Mouse (Mus musculus) large intestine, adult 2 months (tissue): ENCODE data around the gene Mospd2. TPM values are rescaled to one million over a fixed set of nuclear protein-coding genes. Genes with fewer than 3 reads are reported as not detected.

Experiments
- DNase-seq: peaks from one replicate; pipeline ENCODE4 v3.0.0-alpha.2; 2012; ENCODE audit warnings: low read depth, low spot score
- WGBS: fragments of 180-500 bp; shearing (Covaris S2); methylation state at CpG from one replicate; pipeline ENCODE4 v1.1.7; 2018; 5-methylcytosine and 5-hydroxymethylcytosine counted together
- polyA plus RNA-seq: library from polyadenylated mRNA; depleted of rRNA; stranded (reverse); fragments of >200 nt; gene quantifications from 2 replicates; pipeline ENCODE4 v1.2.3, GENCODE M21; 2012; rRNA removed

The Mospd2 gene
- 2.9 and 3.4 TPM in 2 replicates for polyA plus RNA-seq

- peak; percentile 51 for DNase-seq
Observed at GRCm38 (mm10) chrX:164980193-164980775, at the start of gene Mospd2, which contains the start of gene Fancb. Gene Mospd2 (minus strand): TSS chrX:164980375. Gene Fancb (plus strand): TSS chrX:164980592.

GRCm38 (mm10) chrX:165004779-165005324 lies 24.7 kb upstream of the Mospd2 start, which contains the start of gene Gm17604:
Gene Gm17604 (minus strand): TSS chrX:165004829.
- no peak for DNase-seq

More at GRCm38 (mm10) chrX:164980193-164980775, at the start of gene Mospd2, which contains the start of gene Fancb:
- WGBS, result 13% methylated on average over 25 of the region's 26 CpGs

- DNase-seq, result no peak
- WGBS, result 44% methylated on average over 4 of the region's 4 CpGs
Observed at GRCm38 (mm10) chrX:165003141-165003540, 23.0 kb upstream of the Mospd2 start.

GRCm38 (mm10) chrX:164978866-164979265 lies 1.3 kb downstream of the Mospd2 start:
- DNase-seq, result no peak
- 68% methylated on average over 2 of the region's 2 CpGs for WGBS

- no peak for DNase-seq
- 57% methylated on average over 3 of the region's 3 CpGs for WGBS
Observed at GRCm38 (mm10) chrX:164971206-164971605, 9.0 kb downstream of the Mospd2 start.

- 79% methylated on average over 3 of the region's 3 CpGs for WGBS
- DNase-seq, result no peak
Observed at GRCm38 (mm10) chrX:164965750-164966448, 14.3 kb downstream of the Mospd2 start.

- whole genome bisulfite sequencing, result 72% methylated on average over 5 of the region's 5 CpGs
- no peak for DNase-seq
Observed at GRCm38 (mm10) chrX:164952601-164953375, 27.4 kb downstream of the Mospd2 start.

GRCm38 (mm10) chrX:164951858-164952576 lies 28.2 kb downstream of the Mospd2 start:
- WGBS, result 66% methylated on average over 11 of the region's 11 CpGs
- no peak for DNase-seq

- 90% methylated on average over 5 of the region's 5 CpGs for WGBS
- DNase-seq, result no peak
Observed at GRCm38 (mm10) chrX:164941540-164941939, 38.6 kb downstream of the Mospd2 start.

- 78% methylated on average over 3 of the region's 3 CpGs for WGBS
- DNase-seq, result no peak
Observed at GRCm38 (mm10) chrX:164912993-164913392, 67.2 kb downstream of the Mospd2 start.

GRCm38 (mm10) chrX:164912186-164912585 lies 68.0 kb downstream of the Mospd2 start:
- 75% methylated on average over 4 of the region's 4 CpGs for WGBS
- no peak for DNase-seq

GRCm38 (mm10) chrX:164901847-164902246 lies 78.3 kb downstream of the Mospd2 start:
- no peak for DNase-seq
- WGBS, result 65% methylated on average over 2 of the region's 2 CpGs

- no peak for DNase-seq
- WGBS, result 57% methylated on average over 2 of the region's 2 CpGs
Observed at GRCm38 (mm10) chrX:164899805-164900204, 80.4 kb downstream of the Mospd2 start.

- no peak for DNase-seq
- WGBS, result 83% methylated on average over 1 of the region's 1 CpGs
Observed at GRCm38 (mm10) chrX:164886260-164886659, 93.9 kb downstream of the Mospd2 start.

Other genes starting within 250 kb of the Mospd2 start
- 0.68 and 0.82 TPM in 2 replicates for gene Fancb, start 217 bp upstream of the Mospd2 start, polyA plus RNA-seq
- gene Gm17604, start 24.5 kb upstream of the Mospd2 start, polyA plus RNA-seq, result not detected in 2 replicates